Mouse (Mus musculus): ENCODE results near the gene Nucks1. TPM values are rescaled to one million over a fixed set of nuclear protein-coding genes. Genes with fewer than 3 reads are reported as not detected.
A peak's percentile ranks its signal among the peaks of the same experiment; 100 is the strongest.

Gene Nucks1
- polyA plus RNA-seq, 1 experiment from 2014 or later: 41.6 TPM

DNA sequence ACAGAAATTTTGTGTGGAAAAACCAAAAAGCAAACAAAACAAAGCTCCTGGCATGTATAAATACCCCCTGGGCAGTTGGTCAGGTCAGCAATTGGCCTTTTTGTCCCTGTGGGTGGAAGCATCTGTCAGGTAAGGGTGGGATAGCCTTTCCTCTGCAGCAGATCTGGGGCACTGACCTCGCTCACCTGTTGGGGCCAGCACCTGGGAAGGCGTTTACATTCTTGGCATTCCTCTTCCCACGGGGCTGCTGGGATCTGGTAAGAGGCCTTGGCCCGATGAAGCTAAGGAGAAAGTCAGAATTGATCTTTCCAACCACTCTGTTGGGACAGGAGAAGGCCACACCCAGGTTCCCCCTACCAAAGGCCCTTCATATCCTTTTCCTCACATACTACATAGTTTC lies 59.5 kb downstream of the Nucks1 start:
- WGBS: 60% methylated on average over 4 of the region's 4 CpGs
- Histone ChIP-seq H3K27me3 (peaks cover 47% of the 10 kb centered on the region), H3K4me1 (replicated peaks) (peaks cover 24% of the 10 kb centered on the region), H3K9me3 (replicated peaks) (no peaks in the 10 kb centered on the region), H3K4me2 (no peak overlapping the region), H3K27ac (no peak overlapping the region), H3K4me3 (no peak overlapping the region), H3K9ac (no peak overlapping the region), H3K36me3 (no peaks in the 10 kb centered on the region)
- no peak for ATAC-seq (replicated peaks; ENCODE audit: insufficient number of reproducible peaks, insufficient read depth, low FRiP score, low read depth)

DNA sequence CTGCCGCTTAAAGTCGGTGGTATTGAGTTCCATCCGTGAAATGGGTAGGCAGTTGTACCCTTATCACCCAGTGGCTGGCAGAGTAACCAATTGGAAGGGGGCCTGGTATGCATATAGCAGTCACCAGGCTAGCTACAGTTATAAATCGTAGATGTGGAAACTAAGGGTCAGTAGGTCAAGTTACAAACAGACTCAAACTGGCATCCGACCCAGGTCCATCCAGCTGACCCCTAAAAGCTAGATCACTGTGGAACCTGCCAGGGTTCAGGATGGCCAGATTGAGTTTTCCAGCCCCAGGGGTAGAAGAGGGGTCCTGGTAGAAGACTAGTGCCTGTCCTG lies 60.0 kb downstream of the Nucks1 start:
- H3K27ac ChIP-seq: no peak overlapping the region

DNA sequence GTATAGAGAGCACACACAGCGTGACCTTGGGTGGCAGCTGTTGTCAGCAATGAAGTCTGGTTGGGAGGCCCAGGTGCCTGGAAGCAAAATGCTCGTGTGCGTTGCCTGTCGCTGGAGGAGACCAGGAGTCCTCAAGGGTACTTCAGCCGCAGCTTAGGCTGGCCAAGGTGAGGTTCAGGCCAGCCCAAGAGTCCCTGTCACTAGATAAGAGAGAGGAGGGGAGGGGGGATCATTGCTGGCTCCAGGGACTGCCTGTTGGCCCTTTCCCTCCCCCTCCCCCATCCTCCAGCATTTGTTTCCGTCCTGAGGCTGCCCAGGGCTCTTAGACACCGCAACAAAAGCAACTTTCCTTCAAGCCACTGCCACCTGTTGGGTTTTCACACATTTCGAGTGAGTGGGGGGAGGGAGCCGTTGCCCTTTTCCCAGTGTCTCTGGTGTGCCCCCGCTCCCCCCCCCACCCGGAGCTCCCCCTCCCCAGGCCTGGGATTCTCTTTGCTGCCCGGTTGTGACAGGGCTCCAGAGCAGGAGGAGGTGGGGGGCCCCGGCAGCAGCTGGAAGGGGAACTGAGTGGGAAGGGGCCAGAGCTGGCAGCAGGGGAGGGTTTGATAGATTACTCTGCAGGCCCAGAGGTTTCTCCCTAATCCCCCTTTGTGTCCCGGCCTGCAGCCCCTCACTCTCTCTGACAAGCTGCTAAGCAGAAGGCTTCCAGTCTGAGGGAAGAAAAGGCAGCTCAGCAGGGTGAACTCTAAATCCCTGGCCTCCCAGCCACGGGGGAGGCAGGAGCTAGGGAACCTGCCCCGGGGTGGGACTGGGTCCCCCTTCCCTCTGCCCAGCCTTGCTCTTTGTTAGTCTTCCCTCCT lies 60.6 kb downstream of the Nucks1 start:
- Histone ChIP-seq H3K4me2 (peak overlapping the region; percentile 27; the same call in 1 of the 2 replicates), H3K27ac (peak overlapping the region; percentile 2; the same call in 1 of the 2 replicates), H3K9ac (no peak overlapping the region), H3K4me1 (replicated peaks) (peaks cover 24% of the 10 kb centered on the region), H3K4me3 (no peak overlapping the region), H3K27me3 (peaks cover 43% of the 10 kb centered on the region), H3K9me3 (replicated peaks) (no peaks in the 10 kb centered on the region), H3K36me3 (no peaks in the 10 kb centered on the region)
- WGBS: 19% methylated on average over 15 of the region's 16 CpGs
- peak; percentile 25; the same call in 1 of the 2 replicates for ATAC-seq (replicated peaks; ENCODE audit: insufficient number of reproducible peaks, insufficient read depth, low FRiP score, low read depth)

More for the DNA sequence above, 60.0 kb downstream of the Nucks1 start:
- no peak for ATAC-seq (replicated peaks; ENCODE audit: insufficient number of reproducible peaks, insufficient read depth, low FRiP score, low read depth)
- H3K36me3 ChIP-seq: no peaks in the 10 kb centered on the region
- H3K27me3 ChIP-seq: peaks cover 44% of the 10 kb centered on the region
- H3K4me1 ChIP-seq (replicated peaks): peaks cover 24% of the 10 kb centered on the region
- no peak overlapping the region for H3K4me3 ChIP-seq
- no peak overlapping the region for H3K9ac ChIP-seq
- no peaks in the 10 kb centered on the region for H3K9me3 ChIP-seq (replicated peaks)
- WGBS: 56% methylated on average over 5 of the region's 5 CpGs
- H3K4me2 ChIP-seq: no peak overlapping the region; the same call in 1 of the 2 replicates

DNA sequence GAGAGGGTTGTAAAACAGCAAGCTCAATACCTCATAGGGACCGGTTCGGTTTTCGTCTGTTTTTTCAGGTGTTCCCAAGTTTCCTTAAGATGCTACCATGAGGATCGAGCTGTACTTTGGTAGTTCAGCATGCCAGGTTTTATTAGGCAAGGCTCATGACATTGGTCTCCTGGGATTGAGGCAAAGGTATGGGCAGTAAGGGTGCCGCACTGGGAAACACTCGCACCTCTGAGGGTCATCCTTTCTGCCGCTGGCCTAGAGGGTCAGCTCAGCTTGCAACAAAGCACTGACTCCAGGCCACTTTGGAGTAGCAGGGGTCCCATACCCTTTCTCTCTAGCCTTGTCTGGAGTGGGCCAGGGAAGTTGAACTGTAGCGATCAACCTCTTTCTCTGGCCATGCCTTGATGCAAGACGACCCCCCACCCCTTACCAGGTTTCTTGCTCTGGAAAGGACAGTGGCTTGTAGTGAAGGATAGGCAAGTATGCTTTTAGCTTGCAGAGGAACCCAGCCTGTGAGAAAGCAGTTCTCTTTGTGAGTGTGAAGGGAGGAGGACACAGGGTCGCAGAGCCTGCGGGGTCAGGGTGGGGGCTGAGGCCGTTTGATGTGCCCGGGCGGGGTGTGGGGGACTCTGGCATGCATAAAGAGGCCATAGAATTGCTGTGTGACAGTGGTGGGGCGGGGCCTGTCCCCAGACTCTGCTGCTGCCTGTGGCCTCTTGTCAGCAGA lies 61.6 kb downstream of the Nucks1 start:
- no peaks in the 10 kb centered on the region for H3K36me3 ChIP-seq
- peaks cover 38% of the 10 kb centered on the region for H3K27me3 ChIP-seq
- no peak overlapping the region for H3K27ac ChIP-seq
- no peak overlapping the region for H3K9ac ChIP-seq
- H3K4me3 ChIP-seq: no peak overlapping the region
- 50% methylated on average over 15 of the region's 15 CpGs for WGBS
- H3K9me3 ChIP-seq (replicated peaks): no peaks in the 10 kb centered on the region
- peaks cover 24% of the 10 kb centered on the region for H3K4me1 ChIP-seq (replicated peaks)
- no peak for ATAC-seq (replicated peaks; ENCODE audit: insufficient number of reproducible peaks, insufficient read depth, low FRiP score, low read depth)
- no peak overlapping the region for H3K4me2 ChIP-seq

DNA sequence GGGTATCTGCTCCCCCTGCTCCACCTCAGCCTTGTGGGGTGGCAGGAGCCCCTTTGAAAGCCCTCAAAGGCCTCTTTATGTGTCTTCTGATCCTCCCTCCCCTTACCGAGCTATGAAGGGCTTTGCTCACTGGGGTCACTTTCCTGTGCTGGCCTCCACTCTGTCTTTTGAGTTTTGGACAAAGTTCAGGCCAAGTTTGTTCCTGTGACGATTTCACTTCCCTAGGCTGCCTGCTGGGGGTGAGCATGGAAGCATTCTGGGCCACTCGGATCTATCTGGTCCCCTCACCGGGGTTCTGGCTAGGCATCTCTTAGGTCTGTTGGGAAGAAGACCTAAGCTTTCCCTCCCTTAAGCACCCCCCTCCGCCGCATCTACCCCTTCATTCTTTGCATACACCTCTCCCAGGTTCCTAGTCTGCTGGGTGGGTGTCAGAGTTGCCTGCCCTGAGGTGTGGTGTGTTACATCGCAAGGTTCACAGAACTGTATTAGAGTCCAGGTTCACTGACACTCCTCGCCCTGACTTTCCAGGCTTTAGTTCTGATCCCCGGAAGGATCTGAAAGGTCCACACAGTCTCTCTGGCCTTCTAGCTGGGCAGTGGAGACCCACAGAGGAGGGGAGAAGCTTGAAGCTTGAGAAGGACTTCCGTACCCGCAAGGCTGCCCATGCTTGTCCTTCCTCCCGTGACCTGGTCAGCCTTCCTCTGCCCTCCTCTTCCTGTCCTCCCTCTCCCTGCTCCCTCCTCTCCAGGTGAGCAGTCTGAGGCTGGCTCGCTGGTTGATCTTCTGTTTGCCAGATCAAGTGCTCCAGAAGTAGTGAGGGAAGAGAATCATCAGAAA lies 62.4 kb downstream of the Nucks1 start:
- Histone ChIP-seq H3K4me3 (no peak overlapping the region), H3K9me3 (replicated peaks) (no peaks in the 10 kb centered on the region), H3K27me3 (peaks cover 30% of the 10 kb centered on the region), H3K36me3 (no peaks in the 10 kb centered on the region), H3K9ac (no peak overlapping the region), H3K4me1 (replicated peaks) (peaks cover 24% of the 10 kb centered on the region), H3K27ac (no peak overlapping the region), H3K4me2 (no peak overlapping the region)
- WGBS: 52% methylated on average over 13 of the region's 13 CpGs
- ATAC-seq (replicated peaks; ENCODE audit: insufficient number of reproducible peaks, insufficient read depth, low FRiP score, low read depth): no peak

DNA sequence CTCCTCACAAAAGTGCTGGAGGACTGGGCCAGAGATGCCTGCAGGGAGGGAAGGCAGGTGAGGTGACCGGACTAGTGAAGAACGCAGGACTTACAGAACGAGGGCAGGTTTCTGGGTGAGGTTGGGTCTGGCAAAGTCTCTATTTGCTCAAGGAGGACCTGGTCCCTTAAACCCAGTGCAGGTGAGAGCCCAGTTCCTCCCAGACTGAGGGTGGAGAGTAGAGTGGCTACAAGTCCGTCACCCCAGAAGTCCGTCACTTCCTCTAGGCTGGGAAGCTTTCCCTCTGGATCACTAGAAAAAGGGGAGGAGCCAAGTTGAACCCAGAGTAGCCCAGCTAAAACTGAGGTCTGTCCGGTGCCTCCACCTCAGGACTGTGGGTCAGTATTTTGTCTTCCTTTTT lies 63.7 kb downstream of the Nucks1 start:
- no peaks in the 10 kb centered on the region for H3K9me3 ChIP-seq (replicated peaks)
- H3K36me3 ChIP-seq: no peaks in the 10 kb centered on the region
- peaks cover 24% of the 10 kb centered on the region for H3K4me1 ChIP-seq (replicated peaks)
- 82% methylated on average over 6 of the region's 6 CpGs for WGBS
- no peak overlapping the region for H3K27ac ChIP-seq
- H3K4me3 ChIP-seq: no peak overlapping the region
- no peak for ATAC-seq (replicated peaks; ENCODE audit: insufficient number of reproducible peaks, insufficient read depth, low FRiP score, low read depth)
- H3K4me2 ChIP-seq: no peak overlapping the region
- H3K27me3 ChIP-seq: peaks cover 26% of the 10 kb centered on the region
- H3K9ac ChIP-seq: no peak overlapping the region

DNA sequence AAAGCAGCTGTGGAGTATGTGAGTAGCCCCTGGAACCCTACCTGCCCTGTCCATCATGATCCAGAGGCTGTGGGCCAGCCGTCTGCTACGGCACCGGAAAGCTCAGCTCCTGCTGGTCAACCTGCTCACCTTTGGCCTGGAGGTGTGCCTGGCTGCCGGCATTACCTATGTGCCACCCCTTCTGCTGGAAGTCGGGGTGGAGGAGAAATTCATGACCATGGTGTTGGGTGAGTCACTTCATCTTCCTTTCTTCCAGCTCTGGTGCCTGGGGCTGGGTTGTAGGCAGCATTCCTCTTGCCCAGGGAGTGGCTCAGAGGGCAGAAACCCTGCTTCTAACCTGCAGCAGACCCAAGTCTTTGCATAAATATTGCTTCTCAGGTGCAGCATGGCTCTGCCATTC lies 66.6 kb downstream of the Nucks1 start:
- peaks cover 8% of the 10 kb centered on the region for H3K4me1 ChIP-seq (replicated peaks)
- no peak overlapping the region for H3K27ac ChIP-seq
- WGBS: 88% methylated on average over 5 of the region's 5 CpGs
- no peak overlapping the region for H3K9ac ChIP-seq
- no peaks in the 10 kb centered on the region for H3K9me3 ChIP-seq (replicated peaks)
- H3K36me3 ChIP-seq: no peaks in the 10 kb centered on the region
- no peak overlapping the region for H3K4me2 ChIP-seq
- H3K27me3 ChIP-seq: peaks cover 15% of the 10 kb centered on the region; the same call in 1 of the 2 replicates
- no peak overlapping the region for H3K4me3 ChIP-seq
- no peak for ATAC-seq (replicated peaks; ENCODE audit: insufficient number of reproducible peaks, insufficient read depth, low FRiP score, low read depth)

DNA sequence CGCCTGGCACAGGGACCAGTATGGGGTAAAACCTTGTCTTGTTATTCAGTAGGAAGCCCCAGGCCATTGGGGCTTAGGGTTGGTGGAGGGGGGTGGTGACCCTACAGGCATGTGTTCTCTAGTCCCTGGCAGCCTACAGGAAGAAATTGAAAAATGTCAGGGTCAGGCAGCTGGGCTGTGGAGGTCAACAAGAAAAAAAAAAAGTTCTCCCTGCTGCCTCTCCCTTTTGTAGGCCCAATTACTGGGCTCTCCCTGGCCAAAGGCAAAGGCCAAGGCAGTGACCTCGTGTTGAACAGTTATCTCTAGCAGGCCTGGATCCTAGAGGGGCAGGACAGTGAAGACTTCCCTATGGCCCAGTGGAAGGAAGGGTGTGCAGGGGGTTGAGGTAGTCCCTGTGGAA lies 70.1 kb downstream of the Nucks1 start:
- Histone ChIP-seq H3K4me2 (no peak overlapping the region), H3K27ac (no peak overlapping the region), H3K27me3 (0 out of 2 replicates have a peak, but pooled peaks cover 5% of the 10 kb centered on the region), H3K36me3 (no peaks in the 10 kb centered on the region), H3K9me3 (replicated peaks) (no peaks in the 10 kb centered on the region), H3K4me3 (no peak overlapping the region), H3K4me1 (replicated peaks) (no peaks in the 10 kb centered on the region), H3K9ac (no peak overlapping the region)
- no peak for ATAC-seq (replicated peaks; ENCODE audit: insufficient number of reproducible peaks, insufficient read depth, low FRiP score, low read depth)
- 43% methylated on average over 2 of the region's 2 CpGs for WGBS

DNA sequence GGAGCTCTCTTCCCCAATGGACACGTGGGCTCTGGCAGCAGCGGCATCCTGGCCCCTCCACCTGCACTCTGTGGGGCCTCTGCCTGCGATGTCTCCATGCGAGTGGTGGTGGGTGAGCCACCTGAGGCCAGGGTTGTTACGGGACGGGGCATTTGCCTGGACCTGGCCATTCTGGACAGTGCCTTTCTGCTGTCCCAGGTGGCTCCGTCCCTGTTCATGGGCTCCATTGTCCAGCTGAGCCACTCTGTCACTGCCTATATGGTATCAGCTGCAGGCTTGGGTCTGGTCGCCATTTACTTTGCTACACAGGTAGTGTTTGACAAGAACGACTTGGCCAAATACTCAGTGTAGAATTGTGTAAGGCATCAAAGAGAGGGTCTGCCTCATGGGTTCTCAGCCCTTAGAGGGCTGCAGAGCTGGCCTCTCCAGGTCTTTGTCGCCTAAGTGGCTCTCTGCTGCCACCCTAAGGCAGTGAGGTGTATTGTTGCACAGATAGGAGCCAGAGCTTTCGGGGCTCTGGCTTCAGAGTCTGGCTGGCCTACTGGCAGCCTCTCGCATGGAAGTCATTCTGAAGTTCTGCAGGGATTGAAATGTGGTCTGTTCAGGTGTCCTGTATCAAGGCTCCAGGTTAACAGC lies 71.2 kb downstream of the Nucks1 start:
- no peak overlapping the region for H3K27ac ChIP-seq
- 0 out of 2 replicates have a peak, but pooled peaks cover 2% of the 10 kb centered on the region for H3K27me3 ChIP-seq
- H3K4me2 ChIP-seq: no peak overlapping the region
- H3K4me1 ChIP-seq (replicated peaks): no peaks in the 10 kb centered on the region
- no peak overlapping the region for H3K4me3 ChIP-seq
- no peak for ATAC-seq (replicated peaks; ENCODE audit: insufficient number of reproducible peaks, insufficient read depth, low FRiP score, low read depth)
- WGBS: 53% methylated on average over 12 of the region's 12 CpGs
- no peaks in the 10 kb centered on the region for H3K9me3 ChIP-seq (replicated peaks)
- H3K9ac ChIP-seq: no peak overlapping the region
- H3K36me3 ChIP-seq: no peaks in the 10 kb centered on the region

DNA sequence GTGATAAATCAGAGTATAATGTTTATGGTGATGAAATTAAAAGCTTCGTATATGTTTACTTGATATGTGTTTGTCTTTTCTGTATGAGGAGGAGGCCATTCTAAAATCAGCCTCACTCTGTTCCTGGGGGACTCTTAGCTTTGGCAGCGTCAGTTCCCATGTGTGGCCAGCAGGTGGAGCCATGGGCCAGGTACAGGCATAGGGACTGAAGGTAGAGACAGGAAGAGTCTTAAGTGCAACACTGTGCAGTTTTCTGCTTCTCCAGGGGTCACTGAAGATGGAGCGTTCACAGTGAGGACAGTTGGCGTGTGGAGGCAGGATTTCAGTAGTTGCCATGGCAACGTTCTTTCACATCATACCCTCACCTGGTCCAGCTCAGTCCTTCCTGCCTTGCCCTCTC lies 72.6 kb downstream of the Nucks1 start:
- Histone ChIP-seq H3K4me1 (replicated peaks) (no peaks in the 10 kb centered on the region), H3K36me3 (no peaks in the 10 kb centered on the region), H3K4me2 (no peak overlapping the region), H3K27ac (no peak overlapping the region), H3K9ac (no peak overlapping the region), H3K4me3 (no peak overlapping the region), H3K9me3 (replicated peaks) (no peaks in the 10 kb centered on the region), H3K27me3 (no peaks in the 10 kb centered on the region)
- WGBS: 17% methylated on average over 5 of the region's 5 CpGs
- no peak for ATAC-seq (replicated peaks; ENCODE audit: insufficient number of reproducible peaks, insufficient read depth, low FRiP score, low read depth)

DNA sequence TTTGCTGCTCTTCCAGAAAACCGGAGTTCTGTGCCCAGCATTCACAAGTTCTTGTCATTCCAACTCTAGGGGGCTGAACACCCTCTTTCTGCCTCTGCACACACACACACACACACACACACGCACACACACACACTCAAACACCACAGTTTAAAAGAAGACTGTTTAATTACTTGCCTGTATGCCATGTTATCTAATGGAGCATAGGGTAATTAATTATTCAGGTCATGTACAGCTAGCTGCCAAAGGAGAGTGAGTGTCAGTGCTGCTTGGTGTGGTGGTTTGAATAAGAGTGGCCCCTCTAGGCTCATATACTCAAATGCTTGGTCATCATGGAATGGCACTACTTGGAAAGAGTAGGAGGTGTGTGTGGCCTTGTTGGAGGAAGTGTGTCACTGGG lies 73.5 kb downstream of the Nucks1 start:
- no peak overlapping the region for H3K27ac ChIP-seq
- H3K4me1 ChIP-seq (replicated peaks): no peaks in the 10 kb centered on the region
- no peak overlapping the region for H3K4me3 ChIP-seq
- H3K4me2 ChIP-seq: no peak overlapping the region
- H3K27me3 ChIP-seq: no peaks in the 10 kb centered on the region
- H3K9ac ChIP-seq: no peak overlapping the region
- no peaks in the 10 kb centered on the region for H3K9me3 ChIP-seq (replicated peaks)
- WGBS: 75% methylated on average over 2 of the region's 2 CpGs
- ATAC-seq (replicated peaks; ENCODE audit: insufficient number of reproducible peaks, insufficient read depth, low FRiP score, low read depth): no peak
- no peaks in the 10 kb centered on the region for H3K36me3 ChIP-seq

Measured in heart, embryonic 15.5 days (tissue).